Mouse (Mus musculus): Measurements from ENCODE around the gene Sh3pxd2b.

Sh3pxd2b gene

DNA sequence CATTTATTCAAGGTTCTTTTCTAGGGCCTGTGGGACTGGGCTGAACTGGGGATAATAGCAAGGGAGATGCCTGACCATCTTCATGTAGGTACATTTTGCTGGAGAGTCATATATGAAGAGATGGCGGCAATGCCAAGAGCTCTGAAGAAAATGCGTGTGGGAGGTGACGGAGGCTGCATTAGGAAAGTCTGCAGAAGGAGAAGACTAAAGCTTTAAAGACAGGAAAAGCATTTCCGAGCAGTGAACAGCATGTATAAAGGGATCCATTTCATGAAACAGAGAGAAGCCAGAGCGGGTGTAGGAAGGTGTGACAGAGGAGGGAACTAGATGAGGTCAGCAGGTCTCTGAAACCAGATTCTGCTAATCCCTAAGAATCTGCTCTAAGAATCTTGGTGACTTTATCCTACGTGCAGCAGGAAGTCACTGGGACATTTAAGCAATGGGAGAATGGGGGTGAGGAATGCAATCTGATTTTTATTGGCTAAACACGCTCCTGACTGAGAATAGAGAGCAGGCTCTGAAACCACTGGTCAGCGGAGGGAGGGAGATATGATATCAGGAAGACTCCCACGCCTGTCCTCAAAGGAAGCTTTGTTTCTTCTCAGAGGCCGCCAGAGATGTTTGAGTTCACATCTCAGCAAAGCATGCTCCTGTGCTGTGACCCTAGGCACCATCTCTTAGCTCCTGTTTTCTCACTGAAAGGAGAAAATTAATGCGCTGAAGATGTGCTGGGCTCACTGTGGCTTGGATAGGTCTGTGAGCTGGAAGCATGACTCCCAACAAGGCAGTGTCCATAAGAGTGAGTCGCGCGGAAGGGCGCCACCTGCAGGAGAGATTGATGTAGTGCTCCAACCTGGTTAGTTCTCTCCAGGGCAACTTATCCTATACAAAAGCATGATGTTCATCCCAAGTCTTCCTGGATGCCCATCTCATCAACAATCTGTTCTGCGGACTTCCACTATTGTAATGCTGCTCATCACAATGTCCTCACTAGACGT, 6.8 kb upstream of the Sh3pxd2b start:
- DNase-seq (ENCODE audit: extremely low read depth, low read depth), result no peak

- DNase-seq (ENCODE audit: extremely low read depth, low read depth), result no peak
These were observed 4.8 kb upstream of the Sh3pxd2b start for GRCm38 (mm10) chr11:32342770-32343191.

- no peak for DNase-seq (ENCODE audit: extremely low read depth, low read depth)
These were observed 4.3 kb upstream of the Sh3pxd2b start for GRCm38 (mm10) chr11:32343350-32343749.

GRCm38 (mm10) chr11:32345504-32346297, 1.9 kb upstream of the Sh3pxd2b start:
- DNase-seq (ENCODE audit: extremely low read depth, low read depth), result no peak

DNA sequence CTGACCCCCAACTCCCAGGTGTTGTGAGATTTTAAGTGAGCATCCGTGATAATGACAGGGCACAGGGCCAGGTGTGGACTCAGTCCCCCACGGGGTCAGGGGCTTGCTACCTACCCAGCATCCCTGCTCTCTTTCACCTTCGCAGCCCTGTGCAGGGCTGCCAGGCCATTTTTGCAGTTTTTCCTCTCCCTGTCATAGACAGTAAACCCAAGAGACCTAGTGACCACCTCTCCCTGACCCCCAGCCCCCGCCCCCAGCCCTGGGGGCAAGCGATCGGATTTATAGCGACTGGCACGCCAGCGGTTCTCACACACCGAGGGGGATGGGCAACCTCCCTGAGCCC, 385 bp upstream of the Sh3pxd2b start:
- no peak for DNase-seq (ENCODE audit: extremely low read depth, low read depth)

DNA sequence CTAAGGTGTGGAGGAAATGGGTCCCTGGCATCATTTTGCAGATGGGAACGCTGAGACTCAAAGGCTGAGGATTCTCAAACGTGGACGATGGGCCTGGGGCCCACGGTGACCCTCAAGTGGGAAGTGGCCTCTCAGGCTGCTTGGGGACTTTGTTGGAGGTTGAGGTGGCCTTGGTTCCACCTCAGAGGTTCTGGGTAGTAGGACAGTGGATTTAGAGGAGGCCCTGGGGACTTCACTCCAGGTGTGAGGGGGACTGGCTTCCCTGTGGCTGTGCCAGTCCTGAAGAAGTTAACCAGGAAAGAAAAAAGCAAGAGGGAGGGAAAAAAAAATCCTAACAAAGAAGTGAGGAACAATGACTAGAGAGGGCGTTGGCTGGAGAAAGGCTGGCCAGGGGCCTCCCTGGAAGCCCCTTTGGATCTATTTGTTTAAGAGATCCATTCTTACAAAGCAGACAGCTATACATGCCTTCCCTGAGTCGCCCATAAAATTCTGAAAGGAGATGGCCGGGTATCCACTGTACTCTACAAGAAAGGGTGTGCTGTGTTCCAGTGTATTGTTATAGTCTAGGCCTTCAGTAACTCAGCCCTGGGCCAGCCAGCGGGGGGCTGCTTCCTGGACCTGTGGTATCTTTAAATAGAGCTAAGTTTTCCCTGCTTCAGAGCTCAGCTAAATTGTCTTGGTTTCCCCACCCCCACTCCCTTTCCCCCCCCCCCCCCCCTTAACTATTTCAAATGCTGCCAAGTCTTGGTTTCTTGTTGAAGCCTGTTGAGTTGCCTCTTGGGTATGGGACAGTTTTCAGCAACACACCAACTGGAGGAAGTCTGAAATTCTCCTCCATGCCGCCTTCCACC, 1.0 kb downstream of the Sh3pxd2b start:
- DNase-seq (ENCODE audit: extremely low read depth, low read depth), result no peak

- peak; percentile 33 for DNase-seq (ENCODE audit: extremely low read depth, low read depth)
These were observed 1.8 kb downstream of the Sh3pxd2b start for GRCm38 (mm10) chr11:32349284-32349953.

DNA sequence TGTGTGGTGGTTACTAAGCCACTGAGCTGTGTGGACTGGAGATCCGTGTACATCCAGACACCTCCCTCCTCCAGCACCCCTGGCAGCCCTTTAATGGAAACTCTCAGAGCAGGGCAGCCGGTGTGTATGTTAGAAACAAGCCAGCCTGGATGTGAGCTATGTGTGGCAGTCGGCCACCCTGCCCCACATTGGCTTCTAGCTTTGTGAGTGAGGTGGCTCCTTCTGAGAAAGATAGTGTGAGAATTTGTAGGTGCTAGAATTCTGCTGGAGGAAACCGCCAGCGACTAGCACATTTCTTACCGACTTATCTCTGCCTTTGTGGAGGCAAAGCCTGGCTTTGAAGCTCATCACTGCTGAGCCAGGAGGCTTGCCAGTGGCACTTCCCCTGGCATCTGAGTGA, 5.3 kb downstream of the Sh3pxd2b start:
- DNase-seq (ENCODE audit: extremely low read depth, low read depth), result no peak

DNA sequence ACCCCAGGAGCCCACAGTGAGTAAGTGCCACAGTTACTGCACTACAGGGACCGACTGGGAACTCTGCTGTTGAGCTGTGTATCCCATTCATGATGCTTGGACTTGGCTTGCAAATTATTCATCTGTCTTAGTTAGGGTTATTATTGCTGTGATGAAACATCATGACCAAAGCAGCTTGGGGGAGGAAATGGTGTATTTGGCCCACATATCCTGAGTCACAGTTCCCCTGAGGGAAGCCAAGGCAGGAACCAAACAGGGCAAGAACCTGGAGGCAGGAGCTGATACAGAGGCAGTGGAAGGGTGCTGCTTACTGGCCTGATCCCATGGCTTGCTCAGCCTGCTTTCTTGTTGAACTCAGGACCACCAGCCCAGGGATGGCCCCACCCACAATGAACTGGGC, 7.8 kb downstream of the Sh3pxd2b start:
- no peak for DNase-seq (ENCODE audit: extremely low read depth, low read depth)

DNA sequence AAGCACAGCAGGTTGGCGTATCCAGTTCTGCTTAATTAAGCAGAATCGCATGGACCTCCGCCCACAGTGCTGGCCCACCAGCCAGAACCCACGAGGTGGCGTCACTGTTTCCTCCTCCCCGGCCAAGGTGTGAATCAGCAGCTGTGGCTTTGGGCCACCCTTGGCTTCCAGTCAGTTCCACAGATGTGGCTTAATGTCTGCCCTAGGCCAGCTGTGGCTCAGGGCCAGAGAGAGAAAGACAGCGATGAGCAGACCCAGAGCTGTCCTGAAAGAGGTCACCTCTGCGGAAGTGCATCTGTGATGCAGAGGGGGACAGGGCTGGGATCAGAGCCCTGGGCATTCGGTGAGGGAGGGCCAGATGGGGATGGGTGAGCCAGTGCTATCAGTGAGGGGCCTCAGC, 10.1 kb downstream of the Sh3pxd2b start:
- no peak for DNase-seq (ENCODE audit: extremely low read depth, low read depth)

- no peak for DNase-seq (ENCODE audit: extremely low read depth, low read depth)
These were observed 10.8 kb downstream of the Sh3pxd2b start for GRCm38 (mm10) chr11:32358399-32358798.

GRCm38 (mm10) chr11:32359566-32359965, 11.9 kb downstream of the Sh3pxd2b start:
- DNase-seq (ENCODE audit: extremely low read depth, low read depth), result no peak

DNA sequence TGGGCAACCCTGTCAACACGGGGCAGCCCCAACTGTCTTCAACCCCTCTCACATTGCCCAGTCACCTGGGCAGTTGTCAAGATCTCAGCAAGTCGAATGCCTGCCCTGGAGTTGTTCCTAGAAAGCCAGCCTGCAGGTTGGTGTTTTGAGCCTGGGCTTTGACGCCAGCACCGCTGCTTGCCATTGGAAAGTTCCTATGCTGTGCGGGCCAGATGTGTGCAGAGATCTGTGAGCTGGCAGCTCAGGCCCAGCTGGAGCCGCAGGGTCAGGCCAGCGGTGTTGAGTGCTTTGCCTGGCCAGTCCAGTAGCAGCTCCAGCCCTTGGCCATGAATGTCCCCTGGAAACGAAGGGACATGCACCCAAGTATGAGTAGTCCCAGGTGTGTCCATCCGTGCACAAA, 14.2 kb downstream of the Sh3pxd2b start:
- no peak for DNase-seq (ENCODE audit: extremely low read depth, low read depth)

GRCm38 (mm10) chr11:32363188-32363587, 15.6 kb downstream of the Sh3pxd2b start:
- DNase-seq (ENCODE audit: extremely low read depth, low read depth), result no peak

- no peak for DNase-seq (ENCODE audit: extremely low read depth, low read depth)
These were observed 16.1 kb downstream of the Sh3pxd2b start for GRCm38 (mm10) chr11:32363610-32364220.

DNA sequence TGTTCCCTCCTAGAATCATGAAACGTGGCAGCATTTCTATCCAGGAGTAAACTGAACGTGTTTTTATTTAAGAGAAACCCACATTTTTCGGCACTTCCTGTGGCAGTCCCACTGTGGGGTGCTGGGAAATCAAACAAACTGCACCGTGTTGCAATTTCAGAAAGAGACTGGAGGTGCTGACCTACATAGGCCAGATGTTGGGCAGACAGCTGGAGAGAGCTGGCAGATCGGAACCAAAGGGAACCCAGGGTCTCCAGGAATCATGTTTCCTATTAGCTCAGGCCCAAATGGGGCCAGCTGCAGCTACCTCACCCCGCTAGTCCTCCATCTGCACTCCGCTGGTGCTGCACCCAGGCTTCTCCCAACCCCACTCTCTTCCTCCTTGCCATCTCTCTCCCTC, 16.8 kb downstream of the Sh3pxd2b start:
- DNase-seq (ENCODE audit: extremely low read depth, low read depth), result no peak

DNA sequence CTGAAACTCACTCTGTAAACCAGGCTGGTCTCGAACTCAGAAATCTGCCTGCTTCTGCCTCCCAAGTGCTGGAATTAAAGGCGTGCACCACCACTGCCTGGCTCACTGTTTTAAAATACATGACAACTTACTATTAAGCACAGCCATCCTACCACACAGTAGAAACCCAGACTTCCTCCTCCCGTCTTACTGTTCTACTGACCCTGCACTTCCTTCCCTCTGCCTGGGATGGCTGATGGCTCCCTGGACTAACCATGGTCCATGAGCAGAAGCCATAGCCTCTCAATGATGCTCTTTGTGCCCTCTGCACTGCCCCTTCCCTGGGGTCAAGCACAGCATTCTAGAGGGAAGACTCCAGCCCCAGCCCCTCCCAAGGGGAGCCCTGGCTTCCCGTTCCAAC, 17.9 kb downstream of the Sh3pxd2b start:
- no peak for DNase-seq (ENCODE audit: extremely low read depth, low read depth)

DNA sequence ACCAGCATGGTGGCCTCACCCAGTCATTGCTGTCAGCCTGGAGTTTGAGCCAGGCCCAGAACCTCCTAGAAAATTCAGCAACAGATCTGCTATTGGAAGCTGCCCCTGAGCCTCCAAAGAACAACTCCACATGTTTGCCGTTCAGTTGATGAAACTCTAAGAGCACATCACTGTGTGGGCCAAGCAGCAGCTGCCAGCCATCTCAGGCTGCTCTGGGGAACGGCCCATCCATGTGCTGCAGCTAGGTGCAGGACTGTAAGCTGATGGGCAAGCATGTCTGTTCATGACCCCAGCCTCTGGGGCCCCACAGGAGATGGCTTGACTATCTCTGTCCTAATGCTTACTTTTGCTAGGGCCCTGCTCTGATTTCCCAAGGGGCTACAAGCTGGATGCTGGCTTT, 19.4 kb downstream of the Sh3pxd2b start:
- no peak for DNase-seq (ENCODE audit: extremely low read depth, low read depth)

- no peak for DNase-seq (ENCODE audit: extremely low read depth, low read depth)
These were observed 21.4 kb downstream of the Sh3pxd2b start for GRCm38 (mm10) chr11:32368986-32369385.

- DNase-seq (ENCODE audit: extremely low read depth, low read depth), result no peak
These were observed 23.3 kb downstream of the Sh3pxd2b start for GRCm38 (mm10) chr11:32370881-32371280.
